Mouse (Mus musculus): ENCODE results near the gene Mettl1. TPM values are rescaled to one million over a fixed set of nuclear protein-coding genes. Genes with fewer than 3 reads are reported as not detected.

The Mettl1 gene
- polyA plus RNA-seq, 1 experiment from 2014 or later: 48.9 TPM

MicroRNA genes within 50 kb of the gene (microRNA counts, 519-probe panel; counts per million panel counts)
- 2,554 counts per million, percentile 67 among the panel's probes with 10 or more counts for microRNA mmu-miR-26a
- microRNA mmu-miR-546: 97.1 counts per million, percentile 29 among the panel's probes with 10 or more counts

Other genes starting within 250 kb of the Mettl1 start
- 17.0 and 17.2 TPM in 2 replicates for gene Atp23, start 140.1 kb upstream of the Mettl1 start, polyA plus RNA-seq (2015; fragmentation: Nextera tagmentation; extraction: Ambion mirVana)
- 53.6 and 55.2 TPM in 2 replicates for gene Ctdsp2, start 62.7 kb upstream of the Mettl1 start, polyA plus RNA-seq (2015; fragmentation: Nextera tagmentation; extraction: Ambion mirVana)
- 0.10 and 0.21 TPM in 2 replicates for gene Avil, start 40.7 kb upstream of the Mettl1 start, polyA plus RNA-seq (2015; fragmentation: Nextera tagmentation; extraction: Ambion mirVana)
- gene Tsfm, start 10.6 kb upstream of the Mettl1 start, polyA plus RNA-seq (2015; fragmentation: Nextera tagmentation; extraction: Ambion mirVana): 91.8 and 99.3 TPM in 2 replicates
- gene Eef1akmt3, start 99 bp downstream of the Mettl1 start, polyA plus RNA-seq (2015; fragmentation: Nextera tagmentation; extraction: Ambion mirVana): 0.40 and 0.69 TPM in 2 replicates
- 0.05 and 0.11 TPM in 2 replicates for gene Cyp27b1, start 6.8 kb downstream of the Mettl1 start, polyA plus RNA-seq (2015; fragmentation: Nextera tagmentation; extraction: Ambion mirVana)
- gene March9, start 18.8 kb downstream of the Mettl1 start, polyA plus RNA-seq (2015; fragmentation: Nextera tagmentation; extraction: Ambion mirVana): 0.74 and 0.91 TPM in 2 replicates
- gene Cdk4, start 22.1 kb downstream of the Mettl1 start, polyA plus RNA-seq (2015; fragmentation: Nextera tagmentation; extraction: Ambion mirVana): 1,579 and 1,616 TPM in 2 replicates
- gene Tspan31, start 28.9 kb downstream of the Mettl1 start, polyA plus RNA-seq (2015; fragmentation: Nextera tagmentation; extraction: Ambion mirVana): 167 and 181 TPM in 2 replicates
- 0.16 and 0.43 TPM in 2 replicates for gene Agap2, start 33.9 kb downstream of the Mettl1 start, polyA plus RNA-seq (2015; fragmentation: Nextera tagmentation; extraction: Ambion mirVana)
- gene Os9, start 79.7 kb downstream of the Mettl1 start, polyA plus RNA-seq (2015; fragmentation: Nextera tagmentation; extraction: Ambion mirVana): 93.0 and 104 TPM in 2 replicates
- gene B4galnt1, start 123.8 kb downstream of the Mettl1 start, polyA plus RNA-seq (2015; fragmentation: Nextera tagmentation; extraction: Ambion mirVana): 52.5 and 55.2 TPM in 2 replicates
- gene Slc26a10, start 139.2 kb downstream of the Mettl1 start, polyA plus RNA-seq (2015; fragmentation: Nextera tagmentation; extraction: Ambion mirVana): 0.98 and 1.1 TPM in 2 replicates
- gene Arhgef25, start 148.7 kb downstream of the Mettl1 start, polyA plus RNA-seq (2015; fragmentation: Nextera tagmentation; extraction: Ambion mirVana): 46.8 and 50.4 TPM in 2 replicates
- 70.6 and 75.4 TPM in 2 replicates for gene Dtx3, start 154.3 kb downstream of the Mettl1 start, polyA plus RNA-seq (2015; fragmentation: Nextera tagmentation; extraction: Ambion mirVana)
- 33.7 and 35.0 TPM in 2 replicates for gene Pip4k2c, start 170.2 kb downstream of the Mettl1 start, polyA plus RNA-seq (2015; fragmentation: Nextera tagmentation; extraction: Ambion mirVana)
- gene Kif5a, start 221.9 kb downstream of the Mettl1 start, polyA plus RNA-seq (2015; fragmentation: Nextera tagmentation; extraction: Ambion mirVana): 5.9 and 6.4 TPM in 2 replicates
- gene Dctn2, start 225.0 kb downstream of the Mettl1 start, polyA plus RNA-seq (2015; fragmentation: Nextera tagmentation; extraction: Ambion mirVana): 150 and 154 TPM in 2 replicates
- gene Mbd6, start 247.6 kb downstream of the Mettl1 start, polyA plus RNA-seq (2015; fragmentation: Nextera tagmentation; extraction: Ambion mirVana): 13.1 and 15.7 TPM in 2 replicates

All from intestine, embryonic 15.5 days (tissue).